Mouse (Mus musculus) forebrain, embryonic 15.5 days (tissue): ENCODE data around the gene Golga3. TPM values are rescaled to one million over a fixed set of nuclear protein-coding genes. Genes with fewer than 3 reads are reported as not detected.

ENCODE experiments used
- ATAC-seq: fragments of 200-750 bp; cut with Nextera tagmentation; replicated peaks from 2 replicates; pipeline ENCODE4 v1.8.0; 2017; ENCODE audit warnings: mild to moderate bottlenecking, moderate TSS enrichment, moderate library complexity
- H3K27ac ChIP-seq: fragments of 300-500 bp; sonication (generic); replicated peaks from 2 replicates; pipeline ENCODE4 v1.5.1; 2015; ENCODE audit warnings: mild to moderate bottlenecking, inconsistent platforms
- H3K27me3 ChIP-seq: fragments of 300-500 bp; sonication (generic); 2 replicates; pipeline ENCODE4 v1.6.1; 2015; ENCODE audit warnings: inconsistent platforms
- H3K36me3 ChIP-seq: fragments of 300-500 bp; sonication (generic); 2 replicates; pipeline ENCODE4 v1.6.1; 2015; ENCODE audit warnings: mild to moderate bottlenecking, inconsistent platforms
- H3K4me1 ChIP-seq: fragments of 300-500 bp; sonication (generic); 2 replicates; pipeline ENCODE4 v1.6.1; 2015; ENCODE audit warnings: inconsistent platforms
- H3K4me2 ChIP-seq: fragments of 300-500 bp; sonication (generic); replicated peaks from 2 replicates; pipeline ENCODE4 v1.6.1; 2015; ENCODE audit warnings: mild to moderate bottlenecking, inconsistent platforms
- H3K4me3 ChIP-seq: fragments of 300-500 bp; sonication (generic); 2 replicates; pipeline ENCODE4 v1.5.1; 2015; ENCODE audit warnings: mild to moderate bottlenecking, inconsistent platforms
- H3K9ac ChIP-seq: fragments of 300-500 bp; sonication (generic); replicated peaks from 2 replicates; pipeline ENCODE4 v1.6.1; 2015; ENCODE audit warnings: mild to moderate bottlenecking, inconsistent platforms
- H3K9me3 ChIP-seq: fragments of 300-500 bp; sonication (generic); 2 replicates; pipeline ENCODE4 v1.6.1; 2016; ENCODE audit warnings: inconsistent platforms
- WGBS: fragments of 180-500 bp; shearing (Covaris S2); methylation state at CpG from one replicate; pipeline ENCODE4 v1.1.7; 2015; ENCODE audit warnings: mixed read lengths; 5-methylcytosine and 5-hydroxymethylcytosine counted together
- polyA plus RNA-seq: library from polyadenylated mRNA; unstranded; fragments of >200 nt; fragmentation: Nextera tagmentation; extraction: Ambion mirVana; gene quantifications from 2 replicates; pipeline ENCODE4 v1.2.1, GENCODE M21; 2015

Gene Golga3
- 21.6 and 21.7 TPM in 2 replicates for polyA plus RNA-seq

GRCm38 (mm10) chr5:110176362-110177020 lies at the start of gene Golga3:
Gene Golga3, plus strand, starts transcription at chr5:110176701.
- Histone ChIP-seq H3K4me1 (peaks cover 23% of the 10 kb centered on the region), H3K27ac (peak within 1 kb of the TSS; percentile 70)
- under 1% methylated on average over 41 of the region's 41 CpGs for WGBS

GRCm38 (mm10) chr5:110135293-110136086 lies 41.0 kb upstream of the Golga3 start, which contains the start of gene Chfr:
Gene Chfr, plus strand, starts transcription at chr5:110135842.
- H3K9ac ChIP-seq: peak within 1 kb of the TSS; percentile 79
- peak within 1 kb of the TSS; percentile 77 for H3K4me3 ChIP-seq
- H3K36me3 ChIP-seq: peaks cover 16% of the 10 kb centered on the region
- H3K27ac ChIP-seq: peak within 1 kb of the TSS; percentile 77
- peak; percentile 99 for ATAC-seq
- peaks cover 14% of the 10 kb centered on the region for H3K4me1 ChIP-seq
- H3K9me3 ChIP-seq: no peaks in the 10 kb centered on the region
- 4% methylated on average over 46 of the region's 46 CpGs for WGBS
- peak within 1 kb of the TSS; percentile 61 for H3K4me2 ChIP-seq
- H3K27me3 ChIP-seq: no peaks in the 10 kb centered on the region

More at GRCm38 (mm10) chr5:110176362-110177020, at the start of gene Golga3:
- Histone ChIP-seq H3K27me3 (no peaks in the 10 kb centered on the region), H3K9ac (peak within 1 kb of the TSS; percentile 87), H3K36me3 (peaks cover 7% of the 10 kb centered on the region), H3K9me3 (no peaks in the 10 kb centered on the region), H3K4me3 (peak within 1 kb of the TSS; percentile 95), H3K4me2 (peak within 1 kb of the TSS; percentile 73)
- ATAC-seq: peak; percentile 99

DNA sequence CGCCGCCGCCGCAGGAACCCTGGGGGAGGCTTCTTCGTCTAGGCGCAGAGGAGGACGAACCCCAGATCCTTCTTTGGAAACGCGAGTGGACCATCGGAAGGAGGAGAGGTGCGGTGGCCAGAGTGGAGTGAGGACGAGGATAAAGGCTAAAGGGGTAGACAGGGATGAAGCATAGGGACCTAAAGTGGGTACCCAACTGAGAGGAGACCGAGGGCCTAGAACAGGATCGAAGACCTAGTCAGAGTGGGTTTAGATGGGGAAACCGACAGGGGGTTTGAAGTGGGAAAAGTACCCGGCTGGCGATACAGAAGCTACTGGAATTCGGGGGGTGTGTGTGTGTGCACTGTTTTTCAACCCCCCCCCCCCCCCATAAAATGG lies 40.4 kb upstream of the Golga3 start:
- peak overlapping the region; percentile 61 for H3K4me2 ChIP-seq
- H3K9ac ChIP-seq: peak overlapping the region; percentile 79
- H3K36me3 ChIP-seq: peaks cover 16% of the 10 kb centered on the region; the same call in 1 of the 2 replicates
- H3K4me1 ChIP-seq: peaks cover 14% of the 10 kb centered on the region
- H3K4me3 ChIP-seq: peak overlapping the region; percentile 77
- WGBS: 6% methylated on average over 18 of the region's 18 CpGs
- H3K27ac ChIP-seq: peak overlapping the region; percentile 77
- peak; percentile 59 for ATAC-seq
- no peaks in the 10 kb centered on the region for H3K27me3 ChIP-seq
- no peaks in the 10 kb centered on the region for H3K9me3 ChIP-seq

GRCm38 (mm10) chr5:110137816-110138215 lies 38.7 kb upstream of the Golga3 start:
- 98% methylated on average over 3 of the region's 3 CpGs for WGBS
- no peak overlapping the region for H3K4me2 ChIP-seq

GRCm38 (mm10) chr5:110139325-110139724 lies 37.2 kb upstream of the Golga3 start:
- H3K9ac ChIP-seq: no peak overlapping the region
- no peak for ATAC-seq
- H3K27ac ChIP-seq: no peak overlapping the region
- H3K27me3 ChIP-seq: no peaks in the 10 kb centered on the region
- H3K9me3 ChIP-seq: no peaks in the 10 kb centered on the region
- 98% methylated on average over 3 of the region's 3 CpGs for WGBS
- H3K4me1 ChIP-seq: peaks cover 14% of the 10 kb centered on the region
- no peak overlapping the region for H3K4me3 ChIP-seq
- H3K4me2 ChIP-seq: no peak overlapping the region
- H3K36me3 ChIP-seq: peaks cover 37% of the 10 kb centered on the region

More at GRCm38 (mm10) chr5:110137816-110138215, 38.7 kb upstream of the Golga3 start:
- Histone ChIP-seq H3K27ac (no peak overlapping the region), H3K4me1 (peaks cover 14% of the 10 kb centered on the region), H3K4me3 (no peak overlapping the region), H3K9me3 (no peaks in the 10 kb centered on the region), H3K27me3 (no peaks in the 10 kb centered on the region), H3K9ac (no peak overlapping the region), H3K36me3 (peaks cover 25% of the 10 kb centered on the region)
- ATAC-seq: no peak

- Histone ChIP-seq H3K36me3 (peaks cover 45% of the 10 kb centered on the region), H3K27me3 (no peaks in the 10 kb centered on the region), H3K9me3 (no peaks in the 10 kb centered on the region), H3K4me2 (no peak overlapping the region), H3K9ac (no peak overlapping the region), H3K27ac (no peak overlapping the region), H3K4me3 (no peak overlapping the region), H3K4me1 (peaks cover 12% of the 10 kb centered on the region)
- ATAC-seq: no peak
- WGBS: 95% methylated on average over 7 of the region's 7 CpGs
Observed at GRCm38 (mm10) chr5:110140424-110140823, 36.1 kb upstream of the Golga3 start.

DNA sequence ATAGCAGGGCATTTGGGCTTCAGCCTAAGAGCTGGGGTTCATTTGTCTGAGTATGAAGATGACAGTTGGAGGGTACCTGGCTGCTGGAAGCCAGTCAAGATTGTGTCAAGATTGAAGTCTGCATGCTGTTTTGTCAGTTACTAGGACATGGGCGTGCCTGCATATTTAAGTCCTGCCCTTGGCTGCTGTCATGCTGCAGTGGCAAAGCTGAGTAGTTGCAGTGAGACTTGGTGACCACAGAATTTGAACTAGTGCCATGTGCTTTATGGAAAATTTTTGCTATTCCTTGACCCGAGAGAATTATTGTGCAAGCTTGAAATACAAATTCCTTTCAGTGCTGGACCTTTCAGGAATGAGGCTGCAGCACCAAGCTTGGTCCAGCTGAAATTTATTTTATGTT lies 34.2 kb upstream of the Golga3 start:
- Histone ChIP-seq H3K9me3 (no peaks in the 10 kb centered on the region), H3K4me3 (no peak overlapping the region), H3K9ac (no peak overlapping the region), H3K4me1 (no peaks in the 10 kb centered on the region), H3K27me3 (no peaks in the 10 kb centered on the region), H3K36me3 (peaks cover 62% of the 10 kb centered on the region), H3K27ac (no peak overlapping the region), H3K4me2 (no peak overlapping the region)
- no peak for ATAC-seq
- 94% methylated on average over 2 of the region's 2 CpGs for WGBS

DNA sequence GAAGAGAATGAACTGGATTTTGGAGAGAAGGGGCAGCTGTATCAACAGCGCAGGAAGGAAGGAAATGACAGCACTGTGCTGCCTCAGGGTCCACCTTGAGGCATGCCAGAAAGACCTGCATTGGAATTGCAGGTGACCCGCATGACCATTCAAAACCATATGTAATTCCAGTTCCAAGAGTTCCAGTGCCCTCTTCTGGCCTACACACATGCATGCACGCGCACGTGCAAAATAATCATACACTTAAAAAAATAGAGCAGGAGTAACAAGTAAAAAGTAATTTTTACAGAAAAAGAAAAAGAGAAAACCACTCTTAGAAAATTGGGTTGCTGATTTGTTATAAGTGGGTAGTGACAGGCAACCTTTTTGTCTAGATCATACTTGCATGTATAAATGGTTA lies 33.5 kb upstream of the Golga3 start:
- Histone ChIP-seq H3K4me1 (no peaks in the 10 kb centered on the region), H3K27me3 (no peaks in the 10 kb centered on the region), H3K9ac (no peak overlapping the region), H3K4me3 (no peak overlapping the region), H3K36me3 (peaks cover 68% of the 10 kb centered on the region), H3K9me3 (no peaks in the 10 kb centered on the region), H3K27ac (no peak overlapping the region), H3K4me2 (no peak overlapping the region)
- WGBS: 93% methylated on average over 5 of the region's 5 CpGs
- ATAC-seq: no peak

GRCm38 (mm10) chr5:110169374-110169773 lies 7.1 kb upstream of the Golga3 start:
- Histone ChIP-seq H3K36me3 (peaks cover 68% of the 10 kb centered on the region), H3K9me3 (no peaks in the 10 kb centered on the region)
- WGBS: 99% methylated on average over 4 of the region's 4 CpGs

DNA sequence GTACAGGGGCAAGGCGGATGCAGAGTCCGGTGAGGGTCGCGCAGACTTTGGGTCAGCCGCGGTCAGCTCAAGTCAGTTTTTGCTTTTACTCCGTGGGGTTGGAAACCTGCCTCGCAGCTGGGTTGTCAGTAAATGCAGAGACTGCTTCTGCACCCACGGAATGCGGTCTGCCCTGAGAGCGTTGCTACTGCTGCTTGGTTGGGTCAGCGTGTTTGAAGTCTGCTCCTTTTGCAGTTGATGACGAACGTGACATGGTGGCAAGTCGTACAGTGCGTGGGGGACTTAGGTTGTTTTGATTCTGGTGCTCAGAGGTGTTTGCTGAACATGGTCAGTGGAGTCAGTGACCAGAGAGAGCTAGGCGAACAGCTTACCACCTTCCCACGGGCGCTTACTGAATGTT lies 520 bp downstream of the Golga3 start:
- peak; percentile 11; the same call in 1 of the 2 replicates for ATAC-seq
- 3% methylated on average over 19 of the region's 19 CpGs for WGBS
- no peaks in the 10 kb centered on the region for H3K9me3 ChIP-seq

More at GRCm38 (mm10) chr5:110169374-110169773, 7.1 kb upstream of the Golga3 start:
- no peak overlapping the region for H3K4me3 ChIP-seq
- no peak overlapping the region for H3K9ac ChIP-seq
- H3K4me1 ChIP-seq: no peaks in the 10 kb centered on the region
- no peak overlapping the region for H3K27ac ChIP-seq
- no peak overlapping the region for H3K4me2 ChIP-seq
- ATAC-seq: no peak
- H3K27me3 ChIP-seq: no peaks in the 10 kb centered on the region

GRCm38 (mm10) chr5:110178628-110179027 lies 2.1 kb downstream of the Golga3 start:
- Histone ChIP-seq H3K27me3 (no peaks in the 10 kb centered on the region), H3K4me2 (no peak overlapping the region), H3K27ac (no peak overlapping the region), H3K4me3 (no peak overlapping the region), H3K9me3 (no peaks in the 10 kb centered on the region), H3K9ac (no peak overlapping the region; the same call in 1 of the 2 replicates), H3K36me3 (peaks cover 6% of the 10 kb centered on the region; the same call in 1 of the 2 replicates), H3K4me1 (peaks cover 23% of the 10 kb centered on the region)
- ATAC-seq: no peak
- 92% methylated on average over 2 of the region's 2 CpGs for WGBS

More for the DNA sequence above, 520 bp downstream of the Golga3 start:
- peaks cover 5% of the 10 kb centered on the region; the same call in 1 of the 2 replicates for H3K36me3 ChIP-seq
- H3K4me3 ChIP-seq: peak overlapping the region; percentile 95
- peak overlapping the region; percentile 70 for H3K27ac ChIP-seq
- H3K27me3 ChIP-seq: no peaks in the 10 kb centered on the region
- H3K4me1 ChIP-seq: peaks cover 23% of the 10 kb centered on the region
- peak overlapping the region; percentile 73 for H3K4me2 ChIP-seq
- H3K9ac ChIP-seq: peak overlapping the region; percentile 87

DNA sequence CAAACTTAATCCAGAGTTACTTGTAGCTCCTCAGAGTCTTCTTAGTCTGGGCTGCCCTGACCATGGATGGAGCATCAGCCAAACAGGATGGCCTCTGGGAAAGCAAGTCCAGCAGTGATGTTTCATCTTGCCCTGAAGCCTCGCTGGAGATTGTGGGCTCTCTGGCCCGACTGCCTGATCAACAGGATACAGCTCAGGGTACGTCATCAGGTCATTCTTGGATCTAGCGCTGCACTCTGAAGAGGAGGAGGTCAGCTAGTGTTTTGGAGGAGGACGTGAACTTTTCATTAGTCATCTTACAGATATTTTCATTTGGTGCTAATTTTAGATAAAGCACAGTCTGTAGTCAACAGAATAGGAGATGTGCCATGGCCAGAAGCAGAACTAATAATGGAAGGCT lies 5.2 kb downstream of the Golga3 start:
- H3K9me3 ChIP-seq: no peaks in the 10 kb centered on the region
- no peak for ATAC-seq
- H3K9ac ChIP-seq: no peak overlapping the region
- H3K4me2 ChIP-seq: no peak overlapping the region
- H3K36me3 ChIP-seq: peaks cover 31% of the 10 kb centered on the region
- 93% methylated on average over 5 of the region's 5 CpGs for WGBS
- H3K27me3 ChIP-seq: no peaks in the 10 kb centered on the region
- H3K4me3 ChIP-seq: no peak overlapping the region
- peaks cover 18% of the 10 kb centered on the region for H3K4me1 ChIP-seq
- H3K27ac ChIP-seq: no peak overlapping the region
